Mouse (Mus musculus) induced T-regulatory cell, adult 2 months (primary cell): Measurements from ENCODE around the gene Gm20388.
"Not testable (repeated sequence)": the region's sequence is repeated elsewhere in the genome, so short reads cannot be mapped to it uniquely, and the experiment has no call there.

Source experiments
- DNase-seq: peaks from one replicate; pipeline ENCODE4 v3.0.0-alpha.2; 2012; ENCODE audit warnings: low read depth

Gene Gm20388

DNA sequence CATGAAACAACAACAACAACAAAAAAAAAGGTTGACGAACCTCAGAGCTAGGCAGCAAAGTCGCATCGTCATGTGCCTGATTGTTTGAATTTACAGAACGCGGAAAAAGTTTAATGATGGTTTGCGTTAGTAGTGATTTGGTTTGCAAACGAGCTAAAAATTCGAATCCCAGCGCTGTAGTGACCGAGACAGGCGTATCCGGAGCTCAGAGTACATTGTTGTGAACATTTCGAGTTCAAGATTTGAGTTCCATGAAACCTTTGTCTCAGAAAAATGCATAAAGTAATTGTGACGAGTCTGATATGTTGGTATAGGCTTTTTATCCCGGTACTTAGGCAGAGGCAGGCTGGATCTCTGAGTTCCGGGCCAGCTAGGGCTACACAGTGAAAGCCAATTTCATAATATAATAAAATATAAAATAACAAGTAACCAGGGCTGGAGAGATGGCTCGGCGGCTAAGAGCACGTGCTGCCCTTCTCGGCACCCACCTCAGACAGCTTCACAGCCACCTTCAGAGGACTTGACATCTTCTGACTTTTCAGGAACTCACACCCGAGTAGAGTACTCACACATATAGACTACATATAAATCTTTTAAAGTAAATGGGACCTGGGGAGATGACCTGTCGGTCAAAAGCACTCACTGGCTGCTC is 3132.5 kb downstream of the Gm20388 start:
- DNase-seq = no peak

DNA sequence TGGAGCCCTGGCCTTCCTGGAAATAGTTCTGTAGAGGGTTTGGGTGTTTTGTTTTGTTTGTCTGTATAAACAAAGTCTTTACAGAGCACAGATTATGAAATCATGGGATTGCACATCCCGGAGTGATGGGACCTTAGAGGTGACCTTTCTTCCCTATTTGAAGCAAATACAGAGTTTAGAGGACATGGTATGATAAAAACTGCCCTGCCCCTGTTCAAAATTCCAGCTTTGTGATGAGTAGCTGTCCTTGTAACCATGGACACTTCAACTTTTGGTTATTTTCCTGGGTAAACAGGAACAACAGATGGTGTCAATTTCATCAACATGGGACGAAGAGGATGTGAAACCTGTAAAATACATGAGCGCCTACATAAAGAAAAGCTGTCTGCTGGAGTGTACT is 3133.3 kb downstream of the Gm20388 start:
- DNase-seq = peak; percentile 38

DNA sequence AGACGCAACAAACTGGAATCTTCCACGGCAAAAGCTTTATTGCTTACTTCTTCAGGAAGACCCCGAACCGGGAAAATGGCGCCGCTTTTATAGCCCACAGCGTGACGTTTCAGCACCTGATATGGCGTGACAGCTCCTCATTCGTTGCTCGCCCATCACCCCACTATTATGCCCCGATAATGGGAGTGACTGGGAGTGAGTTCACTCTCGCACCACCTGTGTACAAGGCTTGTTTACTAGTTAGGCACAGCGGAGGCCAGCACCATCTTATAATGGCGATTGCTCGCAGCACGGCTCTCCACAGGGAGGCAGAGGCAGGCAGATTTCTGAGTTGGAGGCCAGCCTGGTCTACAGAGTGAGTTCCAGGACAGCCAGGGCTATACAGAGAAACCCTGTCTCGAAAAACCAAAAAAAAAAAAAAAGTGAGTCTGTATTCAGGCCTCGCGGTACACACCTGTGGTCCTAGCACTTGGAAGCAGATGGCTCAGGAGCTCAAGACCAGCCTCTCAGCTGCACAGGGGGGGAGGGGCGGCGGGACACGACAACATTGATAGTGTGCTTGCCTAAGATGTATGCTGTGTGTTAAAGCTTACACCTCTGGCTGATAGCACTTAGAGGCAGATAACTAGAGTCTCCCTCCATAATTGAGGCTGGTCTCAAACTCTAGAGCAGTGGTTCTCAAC is 3134.2 kb downstream of the Gm20388 start:
- DNase-seq = not testable (repeated sequence)

DNA sequence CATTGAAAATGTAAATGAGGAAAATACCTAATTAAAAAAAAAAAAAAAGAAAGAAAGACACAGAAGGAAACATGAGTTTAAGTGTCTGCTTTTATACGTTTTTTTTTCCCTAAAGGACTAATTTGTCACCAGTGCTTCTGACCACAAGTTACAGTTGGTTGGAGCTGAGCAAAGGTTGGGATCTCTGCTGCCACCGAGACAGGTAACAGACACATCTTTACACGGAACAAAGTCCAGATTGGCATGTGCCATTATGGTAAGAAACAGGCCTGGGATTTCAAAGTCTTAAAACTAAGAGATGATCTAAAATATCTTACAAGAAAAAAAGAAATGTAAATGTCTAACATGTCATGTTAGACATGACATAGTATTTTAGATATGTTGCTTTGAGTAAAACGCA is 3136.1 kb downstream of the Gm20388 start:
- no peak for DNase-seq

DNA sequence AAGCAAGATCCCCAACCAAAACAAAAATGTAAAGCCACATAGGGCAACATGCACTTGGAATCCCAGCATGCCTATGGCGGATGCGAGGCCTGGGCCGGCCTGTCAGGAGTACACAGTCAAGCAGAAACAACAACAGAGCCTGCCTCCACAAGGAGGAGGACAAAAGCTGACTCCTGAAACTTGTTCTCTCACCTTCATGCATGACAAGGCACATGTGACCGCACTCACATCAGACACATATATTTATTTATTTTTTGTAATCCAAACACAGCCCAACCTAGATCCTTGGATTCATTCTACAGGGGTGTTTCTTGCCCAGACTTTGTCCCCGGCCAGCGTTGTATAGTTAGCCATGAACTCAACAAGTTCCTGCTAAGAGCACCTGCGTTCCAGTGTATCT is 3137.2 kb downstream of the Gm20388 start:
- DNase-seq = no peak

DNA sequence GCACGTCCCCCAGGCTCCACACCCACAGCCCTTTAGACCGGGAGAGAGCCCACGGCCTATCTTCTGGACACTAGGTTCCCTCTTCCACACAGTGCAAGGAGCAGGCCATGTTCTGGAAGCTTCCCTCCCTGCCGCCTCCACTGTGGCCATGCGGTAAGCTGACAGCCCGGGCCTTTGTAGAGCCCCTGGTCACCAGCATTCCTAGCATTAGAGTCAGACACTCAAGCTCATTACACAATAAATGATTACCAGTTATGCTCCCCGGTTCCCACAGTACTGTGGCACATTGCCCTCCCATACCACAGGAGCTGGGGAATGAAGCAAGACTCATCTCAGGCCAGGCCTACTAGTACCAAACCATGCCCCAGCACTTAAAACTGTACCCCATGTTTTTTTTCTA is 3137.8 kb downstream of the Gm20388 start:
- DNase-seq = no peak

DNA sequence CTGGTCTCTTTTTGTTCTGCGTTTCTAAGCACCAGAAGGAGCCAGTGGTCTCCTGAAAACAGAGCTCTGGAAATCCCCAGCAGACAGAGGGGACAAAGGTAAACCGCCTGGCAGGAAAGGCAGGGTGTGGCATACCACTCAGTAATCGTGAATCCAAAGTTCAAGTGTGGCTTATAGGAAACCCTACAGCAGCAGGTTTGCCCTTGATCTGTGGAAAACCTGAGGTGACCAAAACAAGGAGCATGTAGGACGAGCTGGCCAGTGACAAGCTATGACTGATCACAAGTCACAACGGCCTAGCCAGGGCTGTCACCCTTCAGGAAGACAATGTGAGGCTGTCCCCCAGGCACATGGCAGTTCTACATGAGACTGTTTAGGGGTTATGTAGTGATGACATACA is 3140.8 kb downstream of the Gm20388 start:
- DNase-seq = peak; percentile 72

DNA sequence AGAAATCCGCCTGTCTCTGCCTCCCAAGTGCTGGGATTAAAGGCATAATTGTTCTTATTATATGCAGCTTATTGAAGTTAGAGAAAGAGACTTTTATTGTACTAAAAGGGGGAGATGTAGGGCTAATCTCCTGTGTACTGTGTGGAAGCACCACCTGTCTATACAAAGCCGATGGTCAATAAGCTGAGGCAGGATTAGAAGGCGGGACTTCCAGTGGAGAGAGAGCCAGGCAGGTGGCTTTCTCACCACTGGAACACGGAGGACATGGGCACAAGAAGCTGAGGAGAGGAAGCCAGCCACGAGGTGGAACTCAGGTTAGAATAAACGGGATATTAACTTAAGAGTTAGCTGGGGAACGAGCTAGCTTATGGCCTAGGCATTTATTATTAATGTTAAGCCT is 3152.1 kb downstream of the Gm20388 start, which contains the start of gene Spg7:
TSS of gene Spg7 (plus strand) at position 222 of the 400 bp plus-strand sequence.
- no peak for DNase-seq

DNA sequence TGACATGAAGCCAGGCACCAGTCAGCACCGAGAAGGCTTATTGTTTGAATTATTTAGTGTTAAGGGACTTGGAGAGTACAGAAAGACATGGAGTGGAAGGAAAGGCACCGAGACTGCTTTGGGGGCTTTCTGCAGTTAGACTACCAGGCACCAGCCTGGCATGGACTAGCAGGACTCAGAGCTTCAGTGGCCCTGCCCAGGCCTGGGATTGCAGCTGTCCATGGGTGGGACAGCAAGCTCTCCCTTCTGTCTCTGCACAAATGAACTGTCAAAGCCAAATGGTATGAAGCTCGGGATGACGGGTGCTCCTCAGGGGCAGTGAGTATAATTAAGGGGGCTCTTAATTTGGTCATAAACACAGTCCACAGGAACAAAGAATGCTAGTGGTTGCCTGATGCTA is 3153.4 kb downstream of the Gm20388 start:
- no peak for DNase-seq

DNA sequence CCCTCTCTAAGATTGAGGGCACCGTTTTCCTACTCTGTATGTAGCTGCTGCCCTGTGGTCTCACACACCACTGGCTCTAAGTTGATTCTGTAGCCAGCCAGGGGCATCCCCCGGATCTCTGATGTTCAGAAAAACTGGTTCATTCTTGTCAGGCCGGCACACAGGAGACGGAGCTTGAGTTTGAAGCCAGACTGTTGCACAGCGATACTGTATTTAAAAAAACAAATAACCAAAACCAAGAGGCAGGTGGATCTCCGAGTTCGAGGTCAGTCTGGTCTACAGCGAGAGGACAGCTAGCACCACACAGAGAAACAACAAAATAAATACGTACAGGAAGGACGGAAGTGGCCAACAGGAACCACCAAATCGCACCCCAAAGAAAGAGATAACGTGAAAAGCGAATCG is 3154.2 kb downstream of the Gm20388 start:
- no peak for DNase-seq

DNA sequence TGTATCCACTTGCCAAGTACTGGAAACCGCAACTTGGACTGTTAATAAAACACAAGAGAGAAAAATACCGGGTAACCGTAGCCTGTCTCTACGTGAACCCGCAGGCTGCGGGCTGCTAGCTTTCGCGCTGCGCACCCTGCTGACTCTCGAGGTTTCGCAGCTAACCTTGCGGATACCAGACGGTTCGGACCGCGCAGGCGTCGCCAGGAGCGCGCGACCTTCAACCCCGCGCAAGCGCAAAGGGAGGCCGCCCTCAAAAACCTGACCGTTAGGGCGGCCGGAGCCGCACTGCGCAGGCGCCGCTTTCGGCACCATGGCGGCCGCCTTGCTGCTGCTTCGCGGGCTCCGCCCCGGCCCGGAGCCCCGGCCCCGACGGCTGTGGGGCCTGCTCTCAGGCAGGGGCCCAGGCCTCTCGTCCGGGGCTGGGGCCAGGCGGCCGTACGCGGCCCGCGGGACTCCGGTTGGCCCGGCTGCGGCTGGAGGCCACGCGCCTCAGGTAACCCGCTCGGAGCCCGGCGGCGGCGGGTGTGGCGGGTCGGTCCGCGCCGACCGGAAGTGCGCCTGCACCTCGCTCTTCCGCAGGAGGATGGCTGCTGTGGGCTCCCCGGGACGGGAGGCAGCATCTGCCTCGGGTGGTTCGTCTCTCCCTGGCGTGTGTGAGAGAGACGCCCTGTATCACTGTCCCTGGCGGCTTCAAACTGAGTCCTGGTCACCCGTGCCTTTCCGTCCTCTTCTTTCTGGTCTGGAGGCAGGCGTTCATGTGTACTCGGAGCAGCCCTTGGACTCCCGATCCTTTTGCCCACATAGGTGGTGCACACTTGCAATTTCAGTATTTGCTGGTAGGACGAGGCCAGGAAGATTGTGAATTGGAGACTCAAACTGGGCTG is 3154.8 kb downstream of the Gm20388 start:
- DNase-seq = peak; percentile 97

DNA sequence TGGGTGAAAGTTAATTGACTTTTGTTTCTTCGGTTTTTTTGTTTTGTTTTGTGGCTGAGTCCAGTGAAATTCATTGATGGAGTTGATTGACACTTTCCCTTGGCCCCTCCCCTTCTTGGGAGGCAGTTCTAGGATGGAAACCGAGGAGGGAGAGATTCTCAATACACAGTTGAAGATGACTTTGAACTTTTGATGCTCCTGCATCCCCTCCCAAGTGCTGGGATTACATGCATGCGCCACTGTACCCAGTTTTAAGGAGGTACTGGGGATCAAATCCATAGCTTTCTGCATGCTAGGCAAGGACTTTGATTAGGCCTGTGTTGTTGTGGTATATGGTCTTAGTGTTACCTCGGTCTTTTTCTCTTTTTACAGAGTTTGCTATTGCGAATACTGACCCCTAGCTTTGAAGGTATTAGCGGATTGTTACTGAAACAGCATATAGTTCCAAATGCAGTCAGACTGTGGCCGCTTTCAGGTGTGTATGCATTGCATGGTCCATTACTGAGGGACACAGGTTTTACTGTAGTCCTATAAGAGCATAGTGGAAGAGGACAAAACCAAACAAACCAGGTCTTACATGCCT is 3155.6 kb downstream of the Gm20388 start:
- no peak for DNase-seq

DNA sequence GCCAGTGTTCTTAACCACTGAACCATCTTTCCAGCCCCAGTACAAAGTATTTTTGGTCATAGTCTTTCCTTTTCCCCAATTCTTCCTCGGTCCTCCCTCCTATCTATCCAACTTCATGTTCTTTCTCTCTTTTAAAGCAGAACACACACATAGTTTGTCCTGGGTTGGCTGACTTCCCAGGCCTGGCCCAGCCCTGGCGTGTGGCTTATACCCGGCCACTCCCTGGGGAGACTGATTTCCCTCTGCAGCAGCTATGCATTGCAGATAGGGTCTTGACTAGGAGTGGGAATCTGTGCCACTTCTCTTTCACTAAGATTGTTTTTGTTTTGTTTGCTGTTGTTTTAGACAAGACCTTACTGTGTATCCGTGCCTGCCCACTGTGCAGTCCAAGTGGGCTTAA is 3160.5 kb downstream of the Gm20388 start:
- no peak for DNase-seq

DNA sequence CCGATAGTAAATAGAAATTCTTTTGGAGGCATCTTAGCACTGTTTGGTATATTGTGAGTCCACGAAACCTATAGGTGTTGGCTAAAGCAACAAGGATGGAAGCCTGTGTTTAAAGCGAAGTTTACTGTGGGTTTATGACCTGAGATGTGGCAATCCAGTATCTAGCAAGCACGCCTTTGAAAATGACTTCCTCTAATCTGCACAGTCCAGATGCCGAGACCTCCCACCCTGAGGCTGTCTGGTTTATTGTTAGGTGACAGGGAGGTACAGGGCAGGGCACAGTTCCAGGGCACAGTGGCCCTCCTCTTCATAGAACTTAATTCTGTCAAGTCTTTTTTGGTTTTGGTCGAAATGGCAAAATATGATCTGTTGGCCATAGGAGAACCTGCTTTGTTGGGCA is 3166.6 kb downstream of the Gm20388 start:
- no peak for DNase-seq

DNA sequence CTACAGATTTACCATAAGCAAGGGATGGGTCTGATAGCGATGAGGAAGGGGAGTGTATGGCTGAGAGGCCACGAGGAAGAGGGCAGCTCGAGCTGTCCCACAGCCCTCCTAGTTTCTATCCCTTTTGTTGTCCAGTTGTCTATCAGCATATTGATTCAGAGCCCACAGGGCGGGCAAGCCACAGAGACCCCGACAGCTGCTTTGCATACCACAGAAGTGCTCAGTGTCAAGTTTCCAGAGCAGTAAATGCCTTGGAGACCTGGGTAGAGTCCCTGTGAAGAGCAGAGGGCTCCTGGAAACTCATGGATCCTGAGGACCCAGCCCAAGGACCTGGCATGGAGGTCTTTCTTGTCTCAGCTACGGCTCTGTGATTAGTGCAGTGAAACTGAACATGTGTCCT is 3172.4 kb downstream of the Gm20388 start:
- no peak for DNase-seq

DNA sequence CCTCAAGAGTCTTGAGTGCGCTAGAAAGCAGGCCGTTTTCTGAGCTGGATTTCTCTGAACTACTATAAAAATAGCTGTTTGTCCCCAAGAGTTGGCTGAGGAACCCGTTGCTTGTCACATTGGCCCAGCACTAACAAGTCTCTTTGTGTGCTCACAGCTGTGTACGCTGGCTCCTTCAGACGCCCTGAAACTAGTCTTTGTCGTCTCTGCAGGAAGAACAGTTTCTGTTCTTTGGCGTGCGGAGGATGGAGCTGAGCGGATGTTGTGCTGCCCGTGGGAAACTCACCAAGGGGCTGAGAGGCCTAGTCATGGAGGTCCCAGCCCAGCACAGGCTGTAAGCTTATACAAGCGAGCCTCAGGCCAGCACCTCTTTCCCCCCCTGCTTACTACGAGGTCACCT is 3173.0 kb downstream of the Gm20388 start:
- no peak for DNase-seq

DNA sequence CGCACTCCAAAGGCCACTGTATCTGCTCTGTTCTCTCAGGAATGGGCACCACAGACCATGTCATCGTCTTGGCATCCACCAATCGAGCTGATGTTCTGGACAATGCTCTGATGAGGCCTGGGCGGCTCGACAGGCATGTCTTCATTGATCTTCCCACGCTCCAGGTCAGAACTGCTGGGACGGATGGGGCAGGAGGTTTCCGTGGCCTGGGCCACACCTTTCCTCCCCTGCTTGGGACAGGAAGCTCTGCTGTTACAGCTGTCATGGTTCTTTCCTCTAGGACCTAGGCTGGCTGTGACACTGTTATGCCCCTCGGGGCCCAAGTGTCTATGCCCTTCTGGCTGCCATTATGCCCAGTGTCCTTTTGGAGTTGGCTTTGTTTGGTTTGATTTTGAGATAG is 3176.6 kb downstream of the Gm20388 start:
- no peak for DNase-seq

DNA sequence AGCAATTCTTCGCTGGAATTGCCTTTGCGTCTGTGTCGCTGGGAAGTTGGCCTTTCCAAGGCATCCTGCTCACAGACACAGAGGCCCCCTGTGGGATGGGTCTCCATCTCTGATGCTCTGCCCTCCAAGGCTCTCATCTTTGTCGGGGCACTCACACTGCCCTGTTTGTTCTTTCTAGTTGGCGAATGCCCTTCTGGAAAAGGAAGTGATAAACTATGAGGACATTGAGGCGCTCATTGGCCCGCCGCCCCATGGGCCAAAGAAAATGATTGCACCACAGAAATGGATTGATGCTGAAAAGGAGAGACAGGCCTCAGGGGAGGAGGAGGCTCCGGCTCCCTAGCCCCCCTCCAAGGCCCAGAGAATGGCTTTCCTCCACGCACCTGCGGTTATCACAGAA is 3186.6 kb downstream of the Gm20388 start:
- no peak for DNase-seq

DNA sequence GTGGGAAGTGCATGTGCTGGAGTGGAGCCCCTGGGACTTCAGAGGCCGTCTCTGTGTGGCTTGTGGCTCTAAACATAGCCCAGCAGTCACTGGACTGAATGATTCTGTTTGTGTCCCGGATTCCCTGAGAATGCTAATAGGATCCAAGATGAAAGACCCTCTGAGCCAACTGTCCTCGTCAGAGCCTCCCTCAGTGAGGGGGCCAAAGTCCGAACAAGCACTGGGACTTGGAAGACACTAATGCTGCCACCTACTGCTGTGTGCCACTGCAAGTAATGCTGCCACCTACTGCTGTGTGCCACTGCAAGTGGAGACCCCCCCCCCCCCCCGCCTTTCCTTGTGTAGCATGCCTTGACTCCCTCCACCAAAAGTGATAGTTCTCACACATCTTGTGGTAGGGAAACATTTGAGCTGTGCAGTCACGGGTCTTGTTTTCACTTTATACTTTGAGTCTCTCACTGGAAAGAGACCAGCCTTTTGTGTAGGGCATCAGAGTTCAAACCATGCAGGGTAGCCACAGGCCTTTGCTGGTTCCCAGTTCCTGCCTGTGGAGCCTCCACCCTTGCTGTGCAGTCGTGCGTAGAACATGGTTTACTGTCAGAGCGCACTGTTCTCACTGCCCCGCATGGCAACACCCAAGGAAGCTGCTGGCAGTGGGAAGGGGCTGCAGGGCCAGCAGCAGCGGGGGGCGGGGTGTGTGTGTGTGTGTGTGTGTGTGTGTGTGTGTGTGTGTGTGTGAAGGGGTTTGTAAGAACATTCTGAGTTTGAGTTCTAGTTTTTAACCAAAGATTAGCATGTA is 3187.3 kb downstream of the Gm20388 start:
- no peak for DNase-seq

DNA sequence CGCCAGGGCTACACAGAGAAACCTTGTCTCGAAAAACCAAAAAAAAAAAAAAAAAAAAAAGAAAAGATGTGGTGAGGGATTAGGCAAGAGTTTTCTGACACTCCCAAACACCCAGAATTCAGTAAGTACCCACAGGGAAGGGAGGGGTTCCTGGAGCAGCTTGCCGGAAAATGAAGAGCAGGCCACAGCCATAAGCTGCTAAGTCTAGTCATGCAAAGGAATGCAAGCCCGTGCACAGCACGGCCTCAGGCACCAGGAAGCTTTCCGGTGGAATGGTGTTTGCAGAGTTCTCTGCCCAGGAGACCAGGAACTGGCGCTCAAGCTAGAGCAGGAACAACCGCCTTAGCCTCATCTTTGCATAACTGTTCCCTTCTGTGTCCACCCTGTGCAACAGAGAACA is 3189.6 kb downstream of the Gm20388 start:
- DNase-seq = no peak

DNA sequence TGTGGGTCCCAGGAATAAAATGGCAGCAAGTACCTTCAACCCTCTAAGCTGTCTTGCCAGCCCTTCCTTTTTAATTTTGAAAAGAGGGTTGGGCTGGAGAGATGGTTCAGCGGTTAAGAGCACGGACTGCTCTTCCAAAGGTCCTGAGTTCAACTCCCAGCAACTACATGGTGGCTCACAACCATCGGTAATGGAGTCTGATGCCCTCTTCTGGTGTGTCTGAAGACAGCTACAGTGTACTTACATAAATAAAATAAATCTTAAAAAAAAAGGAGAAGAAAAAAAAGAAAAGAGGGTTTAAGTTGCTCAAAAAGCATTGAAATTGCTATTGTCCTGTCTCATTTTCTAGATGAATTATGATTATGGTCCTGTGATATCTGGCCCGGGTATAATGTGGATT is 3190.6 kb downstream of the Gm20388 start:
- DNase-seq = no peak
